ENCODE assay signal across 32 mouse cellular contexts in the genomic region with DNA sequence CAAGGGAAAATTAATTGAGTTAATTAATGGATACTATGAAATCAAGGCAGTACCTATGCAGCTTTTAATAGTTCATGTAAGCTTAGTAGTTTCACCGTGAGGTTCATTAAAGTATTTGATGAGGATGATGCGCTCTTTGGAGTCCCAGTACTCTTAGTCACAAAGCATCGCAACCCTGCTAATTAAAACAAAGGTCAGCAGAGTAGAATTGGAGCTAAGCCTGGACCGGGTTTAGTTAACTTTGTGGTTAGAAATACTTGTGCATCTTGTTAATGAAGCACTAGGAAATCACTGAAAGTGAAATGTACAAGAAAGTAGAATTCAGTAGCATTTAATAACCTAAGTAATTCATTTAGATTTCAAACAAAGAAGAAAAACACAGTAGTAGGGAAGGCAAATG.
"Had no signal": no experiment of that assay in that cellular context is flagged by ENCODE, and none has a peak within 500 bp of the region (broad histone marks: within the 10 kb centered on the region; RNA-seq: fewer than 3 reads in every experiment).

No protein-coding gene starts in this region.

- H3K36me3 ChIP-seq: limb, embryonic 10.5 days; limb, embryonic 12.5 days; limb, embryonic 13.5 days; limb, embryonic 15.5 days; liver, embryonic 12.5 days; liver, embryonic 13.5 days; liver, embryonic 15.5 days; lung, embryonic 15.5 days; midbrain, embryonic 10.5 days; midbrain, embryonic 12.5 days; midbrain, embryonic 13.5 days; midbrain, embryonic 15.5 days; neural tube, embryonic 12.5 days had no signal

- ATAC-seq: liver, embryonic 12.5 days; liver, postnatal 0 days; lung, postnatal 0 days; midbrain, embryonic 13.5 days; midbrain, embryonic 15.5 days; midbrain, embryonic 16.5 days had no signal

- H3K27me3 ChIP-seq: limb, embryonic 12.5 days; limb, embryonic 13.5 days; limb, embryonic 15.5 days; liver, embryonic 12.5 days; liver, embryonic 13.5 days; liver, embryonic 15.5 days; lung, embryonic 15.5 days; megakaryocyte, embryonic 14.5 days; midbrain, embryonic 12.5 days; midbrain, embryonic 13.5 days; midbrain, embryonic 15.5 days; neural tube, embryonic 12.5 days had no signal

- H3K9ac ChIP-seq: limb, embryonic 12.5 days; limb, embryonic 13.5 days; limb, embryonic 15.5 days; liver, embryonic 12.5 days; liver, embryonic 13.5 days; liver, embryonic 14.5 days; liver, embryonic 15.5 days; liver, postnatal 0 days; lung, embryonic 14.5 days; lung, embryonic 15.5 days; midbrain, embryonic 12.5 days; midbrain, embryonic 13.5 days; midbrain, embryonic 15.5 days; neural tube, embryonic 12.5 days had no signal

- H3K4me1 ChIP-seq: limb, embryonic 10.5 days; limb, embryonic 12.5 days; limb, embryonic 13.5 days; limb, embryonic 15.5 days; liver, embryonic 12.5 days; liver, embryonic 13.5 days; liver, embryonic 15.5 days; lung, embryonic 15.5 days; megakaryocyte, embryonic 14.5 days; midbrain, embryonic 10.5 days; midbrain, embryonic 12.5 days; midbrain, embryonic 13.5 days; midbrain, embryonic 15.5 days; neural tube, embryonic 12.5 days had no signal

- H3K9me3 ChIP-seq: limb, embryonic 10.5 days; limb, embryonic 12.5 days; limb, embryonic 13.5 days; limb, embryonic 15.5 days; liver, embryonic 12.5 days; liver, embryonic 13.5 days; liver, embryonic 15.5 days; lung, embryonic 15.5 days; megakaryocyte, embryonic 14.5 days; midbrain, embryonic 10.5 days; midbrain, embryonic 12.5 days; midbrain, embryonic 13.5 days; midbrain, embryonic 15.5 days; neural tube, embryonic 12.5 days had no signal

- H3K4me3 ChIP-seq: limb, embryonic 10.5 days; limb, embryonic 12.5 days; limb, embryonic 13.5 days; limb, embryonic 15.5 days; liver, embryonic 12.5 days; liver, embryonic 13.5 days; liver, embryonic 15.5 days; lung, embryonic 15.5 days; megakaryocyte, embryonic 14.5 days; midbrain, embryonic 10.5 days; midbrain, embryonic 12.5 days; midbrain, embryonic 13.5 days; midbrain, embryonic 15.5 days; myocyte; neural tube, embryonic 12.5 days had no signal

- H3K27ac ChIP-seq: limb, embryonic 10.5 days; limb, embryonic 12.5 days; limb, embryonic 13.5 days; limb, embryonic 15.5 days; liver, embryonic 12.5 days; liver, embryonic 13.5 days; liver, embryonic 14.5 days; liver, embryonic 15.5 days; lung, embryonic 15.5 days; macrophage; midbrain, embryonic 10.5 days; midbrain, embryonic 12.5 days; midbrain, embryonic 13.5 days; midbrain, embryonic 15.5 days; neural tube, embryonic 12.5 days had no signal

- H3K4me2 ChIP-seq: limb, embryonic 12.5 days; limb, embryonic 13.5 days; limb, embryonic 15.5 days; liver, embryonic 11.5 days; liver, embryonic 12.5 days; liver, embryonic 13.5 days; liver, embryonic 15.5 days; lung, embryonic 14.5 days; lung, embryonic 15.5 days; midbrain, embryonic 11.5 days; midbrain, embryonic 12.5 days; midbrain, embryonic 13.5 days; midbrain, embryonic 15.5 days; neural tube, embryonic 12.5 days had no signal

- DNase-seq: left cerebral cortex, postnatal 4 days; liver; liver, embryonic 13.5 days; liver, postnatal 0 days; lung, adult 18-20 months; lung, adult 2 months; lung, embryonic 14.5 days; lung, postnatal 10 days; lung, postnatal 14 days; lung, postnatal 36 days; lung, postnatal 4 days; midbrain, embryonic 14.5 days had no signal
